Mouse (Mus musculus) heart, postnatal 25 days (tissue): Measurements from ENCODE around the gene Krt80. TPM values are rescaled to one million over a fixed set of nuclear protein-coding genes. Genes with fewer than 3 reads are reported as not detected.
A peak's percentile ranks its signal among the peaks of the same experiment; 100 is the strongest.

Experiments used
- DNase-seq: peaks from one replicate; pipeline ENCODE4 v3.0.0; 2022; ENCODE audit warnings: low spot score
- intact Hi-C: fragments of 180-260 bp; cut with DNase I; formaldehyde crosslinking; loops from one replicate; pipeline ENCODE4 v1.15.1; 2025
- total RNA-seq, 2 experiments: library from RNA; stranded (reverse); gene quantifications; 2 replicates each; pipeline ENCODE4 v1.2.3; 2021

Gene Krt80
- total RNA-seq, 2 experiments from 2014 or later = 2.0 to 2.2 TPM

DNA sequence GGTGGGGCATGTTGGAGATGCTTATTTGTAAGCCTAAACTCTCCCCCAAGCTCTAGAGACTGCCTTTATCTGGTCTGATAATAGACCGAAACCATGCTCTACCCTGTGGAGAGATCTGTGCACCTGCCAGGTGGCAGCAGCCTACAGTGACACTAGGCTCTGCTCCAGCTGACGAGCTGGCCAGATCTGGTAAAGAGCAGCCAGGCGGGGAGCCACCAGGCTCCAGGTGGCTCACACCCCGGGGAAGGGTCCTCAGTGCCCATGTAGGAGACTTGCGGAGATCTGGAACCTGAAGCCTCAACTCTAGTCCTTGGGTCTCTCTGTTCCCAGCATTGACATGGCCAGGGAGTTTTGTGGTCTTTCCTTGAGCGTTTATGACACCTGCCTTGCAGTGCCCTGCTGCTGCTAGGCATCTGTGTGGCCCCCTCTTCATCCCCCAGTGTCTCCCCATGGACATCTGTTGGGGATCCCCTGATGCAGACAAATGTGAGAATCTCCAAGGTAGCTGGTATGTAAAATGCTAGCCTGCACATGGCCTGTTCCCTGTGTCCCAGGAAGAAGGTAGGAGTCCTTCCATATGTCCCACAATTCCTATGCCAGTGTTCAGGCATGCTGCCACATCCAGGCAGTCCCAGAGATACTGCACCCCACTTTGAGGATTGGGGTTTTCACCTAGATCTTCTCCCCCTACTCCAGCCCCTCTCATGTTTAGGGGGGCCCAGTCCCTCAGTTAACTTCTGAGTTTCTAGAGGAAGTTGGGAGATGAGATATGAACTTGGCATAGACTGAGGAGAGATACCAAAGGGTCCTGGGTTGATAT, 6.2 kb upstream of the Krt80 start:
- intact Hi-C loops = no loop called here
- no peak for DNase-seq

DNA sequence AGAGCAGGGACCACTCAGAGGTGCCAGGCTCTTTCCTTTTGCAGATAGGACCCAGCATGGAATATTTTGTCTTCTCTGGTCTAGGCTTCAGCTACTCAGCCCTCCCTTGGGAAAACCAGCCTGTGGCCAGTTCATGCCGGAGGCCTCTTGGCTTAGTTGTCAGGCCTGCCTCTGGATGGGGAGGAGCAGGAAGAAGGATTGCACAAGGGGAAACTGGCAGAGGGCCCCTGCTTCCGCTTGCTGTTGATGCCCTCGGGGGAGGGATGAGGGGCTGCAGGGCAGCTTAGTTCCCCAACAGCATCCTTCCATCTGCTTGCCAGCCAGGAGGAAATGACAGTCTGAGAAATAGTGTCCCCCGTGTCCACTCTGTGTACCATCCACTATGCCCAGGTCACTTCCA, 4.9 kb upstream of the Krt80 start:
- DNase-seq = peak; percentile 72
- intact Hi-C loops = no loop called here

DNA sequence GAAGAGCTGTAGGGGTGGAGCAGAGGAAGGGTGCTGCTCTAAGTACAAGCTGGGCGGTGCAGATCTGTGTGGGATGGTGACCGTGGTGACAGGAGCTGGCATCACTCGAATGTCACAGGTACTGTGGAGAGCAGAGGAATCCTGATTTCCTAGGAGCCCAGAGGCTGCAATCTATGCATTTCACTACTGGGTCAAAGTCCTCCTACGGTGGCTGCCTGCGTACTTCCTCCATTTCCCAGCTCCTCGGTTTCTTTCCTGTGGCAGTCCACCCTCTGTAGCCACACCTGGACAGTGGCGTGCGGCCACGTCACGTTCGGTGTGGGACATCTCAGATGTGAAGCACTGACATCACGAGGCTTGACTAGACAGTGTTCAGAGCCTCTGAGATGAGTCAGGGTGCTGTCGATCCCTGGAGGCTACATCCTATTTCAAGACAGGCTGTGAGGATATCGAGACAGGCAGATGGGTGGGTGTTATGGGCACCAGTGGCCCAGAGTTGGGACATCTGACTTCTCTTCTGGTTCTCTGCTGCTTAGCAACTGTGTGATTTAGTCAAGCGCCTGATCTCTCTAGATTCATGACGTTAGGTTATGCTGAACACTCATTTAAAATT, 3.4 kb upstream of the Krt80 start:
- intact Hi-C loops = no loop called here
- DNase-seq = no peak

DNA sequence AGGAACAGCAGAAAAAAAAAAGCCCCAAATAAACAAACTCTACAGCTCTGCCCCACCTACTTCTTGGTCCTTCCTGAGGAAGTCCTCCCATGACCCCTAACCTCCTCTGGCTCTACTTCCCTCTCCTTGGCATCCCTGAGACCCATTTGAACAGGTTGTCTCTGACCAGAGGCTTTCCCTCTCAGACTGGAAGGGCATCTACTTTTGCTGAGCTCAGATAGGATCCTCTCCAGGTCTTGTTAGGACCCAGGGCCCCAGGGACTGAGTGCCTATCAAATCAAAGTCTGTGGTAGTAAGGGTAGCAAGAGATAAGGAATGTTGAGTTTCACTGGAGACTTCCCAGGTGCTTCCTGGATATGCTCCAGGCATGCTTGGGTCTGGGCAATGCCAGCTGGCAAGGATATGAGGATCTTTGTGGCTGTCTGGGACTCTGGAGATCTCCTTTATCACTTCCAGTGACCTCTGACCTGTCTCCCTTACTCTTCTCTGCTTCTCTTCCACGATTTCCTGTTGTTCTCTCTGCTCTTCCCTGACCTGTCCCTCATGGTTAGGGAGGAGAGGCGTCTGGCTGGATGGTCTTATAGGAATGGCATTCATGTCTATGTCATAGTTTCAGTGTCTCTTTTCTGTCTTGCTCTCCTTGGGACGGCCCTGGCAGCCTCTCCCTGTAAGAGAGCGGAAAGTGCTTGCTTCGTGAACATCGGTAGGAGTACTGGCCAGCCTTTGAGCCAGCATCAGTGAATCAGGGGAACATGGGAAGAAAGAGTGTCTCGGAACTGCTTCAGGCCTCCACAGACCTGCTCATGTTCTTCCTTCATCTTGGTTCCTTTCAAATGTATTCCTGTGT, 2.4 kb upstream of the Krt80 start:
- intact Hi-C loops = no loop called here
- no peak for DNase-seq

DNA sequence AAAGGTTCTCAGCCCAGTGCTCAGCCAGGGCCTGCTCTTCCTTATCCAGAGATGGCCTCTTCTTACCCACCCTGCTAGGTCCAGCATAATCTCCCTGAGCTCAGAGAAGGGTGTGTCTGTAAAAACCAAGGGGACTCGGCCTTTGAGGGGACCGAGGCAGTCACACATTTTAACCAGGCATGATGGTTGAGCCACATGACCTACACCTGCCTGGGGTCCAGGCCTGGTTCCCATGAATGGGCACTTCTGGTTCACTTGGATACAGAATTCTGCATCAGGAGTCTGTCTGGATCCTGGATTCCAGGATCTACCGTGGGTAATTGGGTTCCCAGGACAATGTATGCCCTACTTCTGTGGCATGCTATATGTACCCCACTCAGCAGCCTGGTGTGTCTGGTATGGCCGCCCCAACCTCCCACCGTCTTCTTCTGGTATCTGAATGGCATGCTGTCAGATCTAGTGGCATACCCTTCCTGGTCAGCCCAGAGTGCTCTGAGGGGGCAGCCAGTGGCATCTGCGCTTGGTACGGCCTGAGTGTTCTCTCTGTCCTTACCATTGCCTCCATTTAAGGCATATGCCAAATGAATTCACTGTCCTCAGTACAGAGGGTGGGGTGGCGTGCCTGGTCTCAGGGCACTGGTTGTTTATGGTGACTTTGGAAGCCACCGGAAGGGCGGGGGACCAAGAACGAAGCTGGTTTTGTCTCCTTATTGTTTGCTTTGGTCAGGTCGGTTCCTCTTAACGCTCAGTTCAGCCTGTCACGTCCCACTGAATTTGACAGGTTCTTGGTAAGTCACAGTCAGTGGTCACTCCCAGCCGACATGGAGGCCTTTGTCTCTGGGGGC, 1.4 kb upstream of the Krt80 start:
- no peak for DNase-seq
- intact Hi-C loops = no loop called here

DNA sequence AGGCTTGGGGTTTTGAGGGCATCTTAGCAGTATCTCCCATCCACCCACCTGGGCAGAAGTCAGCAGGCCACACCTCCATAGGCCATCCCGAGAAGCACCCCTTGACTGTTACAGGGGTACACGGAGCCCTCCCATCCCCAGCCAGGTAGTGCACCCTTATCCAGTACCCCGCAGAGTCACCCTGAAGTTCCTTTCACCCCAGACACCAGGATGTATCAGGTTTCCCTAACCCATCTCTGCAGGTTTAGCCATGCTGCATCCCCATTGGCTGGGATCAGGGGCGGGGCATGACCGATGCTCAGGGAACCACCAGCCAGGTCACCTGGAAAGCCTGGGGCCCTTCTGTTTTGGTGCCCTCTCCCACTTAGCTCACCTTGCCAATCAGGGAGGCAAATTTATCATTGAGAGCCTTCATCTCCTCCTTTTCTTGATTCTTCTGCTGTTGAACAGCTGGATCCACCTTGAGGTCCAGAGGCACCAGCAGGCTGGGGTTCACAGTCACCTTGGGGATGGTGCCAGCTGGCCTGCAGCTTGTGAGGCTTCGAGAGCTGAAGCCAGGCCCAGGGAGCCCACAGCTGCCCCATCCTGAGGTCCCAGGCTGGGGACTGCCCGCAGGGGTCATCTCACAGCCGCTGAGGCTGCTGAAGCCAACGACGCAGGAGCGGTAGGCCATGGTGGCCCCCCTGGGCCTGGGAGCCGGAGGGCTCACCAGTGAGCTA, 421 bp downstream of the Krt80 start:
- DNase-seq = no peak
- intact Hi-C loops = no loop called here

DNA sequence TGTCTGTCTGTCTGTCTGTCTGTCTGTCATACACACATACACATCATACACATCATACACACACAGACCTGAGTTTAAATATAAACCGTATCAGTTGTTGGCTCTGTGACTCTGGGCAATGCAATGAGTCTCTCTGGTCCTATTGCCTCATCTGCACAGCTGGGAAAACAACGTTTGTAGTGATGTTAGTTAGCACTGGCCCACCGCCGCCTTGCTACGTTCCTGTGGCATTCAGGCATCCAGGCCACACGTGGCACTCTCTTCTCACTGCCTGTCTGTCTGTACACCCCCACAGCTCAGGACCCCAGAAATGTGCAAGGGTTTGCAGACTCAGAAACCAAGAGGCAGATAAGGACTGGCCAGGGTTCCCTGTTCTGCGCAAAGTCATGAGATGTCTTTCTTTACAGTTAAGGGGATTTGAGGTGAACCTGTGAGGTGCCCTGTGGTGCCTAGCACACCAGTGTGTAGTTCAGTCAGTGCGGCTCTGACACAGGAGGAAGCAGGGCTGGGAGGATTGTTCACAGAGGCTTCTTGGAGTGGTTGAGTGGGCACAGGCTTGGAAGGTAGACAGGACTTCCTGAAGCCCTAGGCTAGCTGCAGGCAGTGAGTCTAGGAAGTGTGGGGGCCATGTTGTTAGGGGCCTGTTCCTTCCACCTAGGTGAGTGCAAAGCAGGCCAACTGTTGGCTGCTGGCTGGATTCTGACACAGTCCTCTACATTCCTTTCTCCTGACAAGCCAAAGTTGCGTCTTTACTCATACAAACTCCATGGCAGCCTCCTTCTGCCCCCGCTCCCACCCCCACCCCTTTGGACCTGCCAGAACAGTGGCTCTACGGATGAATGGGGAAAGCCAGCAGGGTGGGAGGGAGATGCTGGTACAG, 1.2 kb downstream of the Krt80 start:
- DNase-seq = no peak
- intact Hi-C loops = no loop called here

DNA sequence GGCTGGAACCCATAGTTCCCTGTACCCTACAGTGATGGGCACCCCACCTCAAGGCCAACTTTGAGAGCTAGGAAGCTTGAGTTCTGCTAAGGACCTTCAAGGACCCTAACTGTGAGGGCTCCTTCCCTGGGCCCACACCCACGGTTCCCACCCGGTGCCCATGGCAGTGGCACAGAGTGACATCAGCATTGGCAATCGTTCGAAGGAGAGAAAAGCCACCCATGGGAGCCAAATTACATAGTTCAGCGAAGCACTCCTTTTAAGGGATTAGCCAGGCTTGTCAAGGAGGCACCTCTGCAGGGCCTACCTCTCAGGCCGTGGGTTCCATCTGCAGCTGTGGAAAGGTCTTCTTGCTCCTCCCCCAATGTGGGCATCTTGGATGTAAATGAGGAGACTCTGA, 1.9 kb downstream of the Krt80 start:
- intact Hi-C loops = no loop called here
- no peak for DNase-seq

DNA sequence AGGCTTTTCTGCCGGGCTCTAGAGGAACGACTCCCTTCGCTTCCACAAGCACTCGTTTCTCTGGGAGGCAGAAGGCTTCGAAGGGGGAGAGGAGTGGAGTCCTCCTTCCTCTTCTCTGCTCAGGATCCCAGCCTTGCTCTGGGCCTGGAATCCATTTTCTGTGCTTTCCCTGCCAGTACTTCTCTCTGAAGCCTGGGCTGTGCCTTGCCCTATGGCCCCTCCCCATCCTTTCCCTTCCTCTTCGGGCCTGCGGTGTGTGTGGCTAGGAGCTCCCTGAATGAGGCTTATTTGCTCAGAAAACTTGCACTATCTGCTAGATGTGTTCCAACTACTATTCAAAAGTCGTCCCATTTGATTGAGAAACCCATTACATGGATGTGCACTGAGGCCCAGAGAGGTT, 2.5 kb downstream of the Krt80 start:
- intact Hi-C loops = no loop called here

DNA sequence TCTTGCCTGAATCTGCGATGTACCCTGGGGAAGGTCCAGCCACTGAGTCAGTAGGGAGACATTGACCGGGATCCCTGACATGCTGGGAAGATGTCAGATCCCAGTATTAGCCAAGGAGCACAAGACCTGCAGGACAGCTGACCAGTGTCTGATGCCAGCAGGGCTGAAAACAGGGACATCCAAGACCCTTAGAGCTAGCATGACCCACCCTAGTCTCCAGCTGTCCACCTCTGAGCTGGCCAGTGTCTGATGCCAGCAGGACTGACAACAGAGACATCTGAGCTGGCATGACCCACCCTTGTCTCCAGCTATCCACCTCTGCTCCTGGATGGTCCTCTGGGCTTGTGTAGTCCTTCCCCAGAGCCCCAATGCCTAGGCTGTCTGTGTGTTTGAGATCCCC, 3.0 kb downstream of the Krt80 start:
- intact Hi-C loops = no loop called here
- no peak for DNase-seq

More for the DNA sequence above, 2.5 kb downstream of the Krt80 start:
- no peak for DNase-seq

DNA sequence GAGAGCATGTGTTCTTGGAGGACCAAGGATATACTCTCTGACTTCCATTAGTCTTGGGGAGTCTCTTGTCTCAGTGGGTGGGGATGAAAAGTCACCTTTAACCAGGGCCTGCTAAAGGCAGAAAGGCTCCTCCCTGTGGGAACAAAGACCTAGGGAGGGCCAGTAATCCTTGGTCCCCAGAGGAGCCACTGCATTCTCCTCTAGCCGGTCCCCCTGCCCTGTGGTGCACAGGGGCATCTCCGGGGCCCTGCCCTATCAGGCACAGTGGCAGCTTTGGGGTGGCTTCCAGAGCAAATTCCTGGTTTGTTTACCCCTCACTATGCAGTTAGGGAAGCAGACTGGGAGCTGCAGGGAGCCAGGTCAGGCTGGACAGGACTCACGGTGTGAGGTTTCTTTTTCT, 3.5 kb downstream of the Krt80 start:
- DNase-seq = no peak
- intact Hi-C loops = no loop called here

DNA sequence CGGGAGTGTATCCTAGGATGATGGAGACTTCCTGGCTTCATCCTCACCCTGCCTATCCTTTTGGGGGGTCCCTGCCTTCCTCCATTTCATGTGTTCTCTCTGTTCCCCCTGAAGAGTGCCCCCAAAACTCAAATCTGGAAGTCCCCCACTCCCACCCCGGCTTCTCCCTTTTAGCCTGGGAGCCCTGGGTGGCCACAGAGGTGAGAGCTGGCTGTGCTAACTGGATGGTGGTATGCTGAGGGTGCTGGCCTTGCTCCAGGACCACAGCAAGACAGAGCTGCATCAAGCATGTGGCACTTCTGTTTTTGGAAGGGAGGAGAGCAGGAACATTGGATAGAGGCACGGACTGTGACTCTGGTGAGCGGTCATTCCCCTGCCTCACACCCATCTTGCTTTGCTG, 4.2 kb downstream of the Krt80 start:
- intact Hi-C loops = no loop called here
- DNase-seq = no peak

DNA sequence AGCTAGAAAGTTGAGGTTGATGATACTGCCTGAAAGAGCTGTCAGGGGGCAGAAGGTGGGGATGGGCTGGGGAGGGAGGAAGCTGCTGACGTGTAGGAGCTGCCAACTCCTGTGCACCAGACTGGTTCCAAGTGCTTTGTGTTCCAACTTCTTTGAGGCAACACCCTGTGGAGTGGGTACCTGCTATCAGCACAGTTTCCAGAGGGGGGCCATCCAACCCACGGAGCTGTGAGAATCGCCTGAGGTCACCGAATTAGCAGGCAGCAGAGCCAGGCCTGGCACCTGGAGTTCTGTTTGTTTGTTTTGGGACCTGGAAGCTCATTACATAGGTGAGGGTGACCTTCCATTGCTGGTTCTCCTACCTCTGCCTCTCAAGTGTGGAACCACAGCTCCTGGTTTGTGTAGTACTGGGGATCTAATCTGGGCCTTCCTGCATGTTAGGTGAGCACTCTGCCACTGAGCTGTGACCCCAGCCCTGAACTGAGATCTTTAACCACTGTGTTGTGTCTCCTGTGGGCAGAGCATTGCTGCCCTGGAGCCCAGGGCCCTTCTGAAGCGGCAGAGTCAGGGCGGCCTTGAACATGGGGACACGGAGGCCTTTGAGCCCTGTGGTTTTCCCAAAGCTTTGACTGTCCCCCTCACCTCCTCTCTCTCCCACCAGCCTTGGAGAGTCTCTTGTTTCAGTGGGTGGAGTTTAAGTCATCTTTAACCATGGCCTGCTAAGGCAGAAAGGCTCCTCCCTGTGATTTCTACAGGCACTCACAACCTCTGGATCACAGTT, 4.9 kb downstream of the Krt80 start:
- intact Hi-C loops = no loop called here
- DNase-seq = no peak

DNA sequence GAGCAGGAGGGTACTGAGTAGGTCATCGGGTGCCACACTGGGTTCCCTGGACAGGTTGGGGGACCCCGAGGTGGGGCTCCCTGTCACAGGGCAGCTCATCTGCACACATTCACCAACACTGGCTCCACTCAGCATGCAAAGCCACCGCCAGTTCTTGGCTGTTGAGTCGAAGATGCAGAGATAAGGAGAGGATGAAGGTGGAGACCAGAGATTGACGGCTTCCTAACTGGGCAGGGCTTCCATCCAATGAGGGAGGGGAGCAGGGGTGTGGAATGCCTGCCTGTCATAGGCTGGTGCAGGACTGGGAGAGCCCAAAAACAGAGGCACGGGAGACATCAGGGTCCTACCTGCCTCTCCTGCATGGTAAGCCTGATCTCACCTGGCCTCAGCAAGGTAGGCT, 5.5 kb downstream of the Krt80 start:
- intact Hi-C loops = no loop called here
- no peak for DNase-seq

DNA sequence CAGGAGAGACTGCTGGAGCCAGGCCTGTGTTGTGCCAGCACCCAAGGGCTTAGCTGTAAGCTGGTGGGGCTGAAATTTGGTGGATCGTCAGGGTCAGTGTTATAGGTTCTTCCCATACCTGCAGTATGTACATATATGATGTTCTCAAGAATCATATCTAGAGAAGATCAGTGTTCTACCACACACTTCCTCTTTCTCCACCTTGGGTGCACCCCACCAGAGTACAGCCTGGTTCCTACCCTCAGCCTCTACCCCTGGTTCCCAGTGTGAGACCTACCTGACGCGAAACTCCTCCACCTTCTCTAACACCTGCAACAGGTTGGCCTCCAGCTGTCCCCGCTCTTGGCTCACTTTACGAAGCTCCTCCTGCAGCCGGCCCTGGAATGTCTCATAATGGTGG, 6.0 kb downstream of the Krt80 start:
- DNase-seq = no peak
- intact Hi-C loops = no loop called here

DNA sequence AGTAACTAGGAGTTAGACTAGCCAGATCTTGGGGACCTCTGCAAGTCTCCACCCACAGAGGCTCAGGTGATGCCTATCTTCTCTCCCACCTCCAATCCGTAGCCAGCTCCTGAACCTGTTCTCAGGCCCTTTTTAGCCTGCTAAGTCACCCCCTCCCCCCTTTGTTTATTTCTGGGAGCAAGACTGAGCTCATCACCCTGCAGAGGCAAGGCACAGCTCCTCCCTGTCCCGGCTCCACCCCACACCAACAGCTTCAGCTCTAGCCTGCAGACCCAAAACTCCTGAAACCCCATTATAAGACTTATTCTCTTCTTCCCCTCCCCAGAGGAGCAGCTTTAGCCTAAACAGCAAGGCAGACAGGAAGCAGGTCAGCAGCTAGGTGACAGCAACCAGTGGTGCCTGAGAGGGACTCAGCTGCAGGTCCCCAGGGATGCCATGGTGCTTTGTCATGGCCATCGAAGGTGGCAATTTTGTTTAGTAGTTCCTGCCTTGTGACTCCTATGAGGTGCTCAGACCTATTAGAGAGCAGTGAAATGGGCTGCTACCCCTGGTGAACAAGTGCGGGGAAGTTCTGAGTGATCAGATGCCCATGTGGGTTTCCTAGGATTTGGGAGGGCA, 7.5 kb downstream of the Krt80 start:
- no peak for DNase-seq
- intact Hi-C loops = no loop called here

DNA sequence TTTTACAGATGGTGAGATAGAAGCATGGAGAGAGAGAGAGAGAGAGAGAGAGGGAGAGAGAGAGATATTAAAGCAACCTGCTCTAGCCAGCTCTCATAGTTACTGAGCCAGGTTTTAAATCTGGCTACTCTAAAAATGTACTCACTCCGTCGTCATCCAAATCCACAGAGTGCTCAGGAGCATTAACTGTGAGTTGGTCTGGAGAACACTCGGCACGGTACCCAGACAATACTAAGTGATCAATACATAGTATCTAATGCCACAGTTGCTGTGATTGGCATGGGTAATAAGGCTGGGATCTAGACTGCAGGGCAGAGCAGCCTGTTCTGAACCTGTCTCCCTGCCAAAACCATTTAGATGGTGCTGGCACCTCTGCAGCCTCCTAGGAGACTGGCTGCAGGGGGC, 14.6 kb downstream of the Krt80 start:
- intact Hi-C loops = no loop called here
- no peak for DNase-seq
